ENCODE assay signal across 29 mouse cellular contexts in genomic region chrX:16867640-16868314, GRCm38 (mm10). TPM values are rescaled to one million over a fixed set of nuclear protein-coding genes. Genes with fewer than 3 reads are reported as not detected.
DNase-seq lines count a peak whose midpoint lies in the region; ATAC-seq lines count a peak whose summit lies in the region.
"Had no signal": no experiment of that assay in that cellular context is flagged by ENCODE, and none has a peak within 500 bp of the region (broad histone marks: within the 10 kb centered on the region; RNA-seq: fewer than 3 reads in every experiment).

No protein-coding gene starts in this region.

- no peaks in the 10 kb centered on the region for H3K9me3 ChIP-seq in hindbrain, embryonic 15.5 days
- no peaks in the 10 kb centered on the region for H3K9me3 ChIP-seq in hindbrain, embryonic 10.5 days
- no peaks in the 10 kb centered on the region for H3K9me3 ChIP-seq in midbrain, embryonic 14.5 days (ENCODE audit: control insufficient read depth, low read length)
- no peaks in the 10 kb centered on the region for H3K9me3 ChIP-seq in midbrain, embryonic 11.5 days (ENCODE audit: control insufficient read depth, low read length)
- H3K9me3 ChIP-seq: embryonic facial prominence, embryonic 13.5 days; hindbrain, embryonic 12.5 days; limb, embryonic 15.5 days had no signal

- H3K36me3 ChIP-seq in hindbrain, embryonic 15.5 days = no peaks in the 10 kb centered on the region
- H3K36me3 ChIP-seq in hindbrain, embryonic 10.5 days = no peaks in the 10 kb centered on the region
- no peaks in the 10 kb centered on the region for H3K36me3 ChIP-seq in midbrain, embryonic 14.5 days (ENCODE audit: control insufficient read depth, insufficient read depth, low read length)
- no peaks in the 10 kb centered on the region for H3K36me3 ChIP-seq in midbrain, embryonic 11.5 days (ENCODE audit: control insufficient read depth, insufficient read depth, low read length)
- H3K36me3 ChIP-seq: embryonic facial prominence, embryonic 13.5 days; hindbrain, embryonic 12.5 days; limb, embryonic 15.5 days had no signal

- DNase-seq in hindbrain, embryonic 10.5 days (ENCODE audit: low spot score) = no peak
- peak; percentile 46 for DNase-seq in midbrain, embryonic 14.5 days
- DNase-seq in midbrain, embryonic 11.5 days (ENCODE audit: low spot score, missing footprints) = no peak
- peak; percentile 27 to 41 for DNase-seq in right cerebral cortex, postnatal 10 days (ENCODE audit: low spot score in 2 of 2)
- no peak for DNase-seq in right cerebral cortex, postnatal 14 days
- no peak for DNase-seq in heart, postnatal 10 days
- DNase-seq: adrenal gland, adult 2 months; cerebellum, adult 8-10 months; cerebellum, postnatal 36 days; embryo, embryonic 11 days; gastrocnemius, postnatal 14 days; heart, adult 11 months; kidney, adult 9 months; kidney, postnatal 14 days; left cerebral cortex, postnatal 4 days; lung, embryonic 14.5 days had no signal

- no peaks in the 10 kb centered on the region for H3K4me1 ChIP-seq in hindbrain, embryonic 15.5 days (replicated peaks)
- H3K4me1 ChIP-seq in hindbrain, embryonic 10.5 days (replicated peaks) = no peaks in the 10 kb centered on the region
- no peaks in the 10 kb centered on the region for H3K4me1 ChIP-seq in midbrain, embryonic 14.5 days (ENCODE audit: control insufficient read depth, insufficient read depth, low read length)
- H3K4me1 ChIP-seq in midbrain, embryonic 11.5 days (ENCODE audit: control insufficient read depth, insufficient read depth, low read length) = no peaks in the 10 kb centered on the region
- H3K4me1 ChIP-seq: embryonic facial prominence, embryonic 13.5 days; hindbrain, embryonic 12.5 days; limb, embryonic 15.5 days had no signal

- intact Hi-C loops in heart, postnatal 10 days (cut with DNase I) = no loop called here

- no peak overlapping the region for H3K4me2 ChIP-seq in hindbrain, embryonic 15.5 days
- H3K4me2 ChIP-seq in midbrain, embryonic 14.5 days (ENCODE audit: low read length) = no peak overlapping the region
- H3K4me2 ChIP-seq in midbrain, embryonic 11.5 days = no peak overlapping the region
- H3K4me2 ChIP-seq: embryonic facial prominence, embryonic 13.5 days; heart, embryonic 11.5 days; hindbrain, embryonic 12.5 days; limb, embryonic 15.5 days; lung, embryonic 14.5 days had no signal

- ATAC-seq in hindbrain, embryonic 15.5 days (ENCODE audit: low FRiP score, low read depth) = 0 out of 2 replicates have a peak, but pooled peaks have one; percentile 68
- ATAC-seq in midbrain, embryonic 14.5 days (ENCODE audit: low FRiP score, low TSS enrichment) = no peak
- ATAC-seq in midbrain, embryonic 11.5 days (ENCODE audit: low FRiP score) = no peak
- ATAC-seq: intestine, embryonic 16.5 days had no signal

- H3K27me3 ChIP-seq in hindbrain, embryonic 15.5 days = no peaks in the 10 kb centered on the region
- no peaks in the 10 kb centered on the region for H3K27me3 ChIP-seq in hindbrain, embryonic 10.5 days (ENCODE audit: insufficient read depth, poor library complexity, severe bottlenecking)
- no peaks in the 10 kb centered on the region for H3K27me3 ChIP-seq in midbrain, embryonic 14.5 days (ENCODE audit: control insufficient read depth, insufficient read depth, low read length)
- H3K27me3 ChIP-seq in midbrain, embryonic 11.5 days (ENCODE audit: control insufficient read depth, insufficient read depth, low read length) = no peaks in the 10 kb centered on the region
- H3K27me3 ChIP-seq: embryonic facial prominence, embryonic 13.5 days; hindbrain, embryonic 12.5 days; limb, embryonic 15.5 days had no signal

- no peak overlapping the region for H3K4me3 ChIP-seq in hindbrain, embryonic 15.5 days
- H3K4me3 ChIP-seq in hindbrain, embryonic 10.5 days = no peak overlapping the region
- no peak overlapping the region for H3K4me3 ChIP-seq in midbrain, embryonic 14.5 days (replicated peaks; ENCODE audit: low read depth, low read length)
- no peak overlapping the region for H3K4me3 ChIP-seq in midbrain, embryonic 11.5 days (ENCODE audit: low read depth, low read length)
- H3K4me3 ChIP-seq: embryonic facial prominence, embryonic 13.5 days; erythroblast, embryonic 14.5 days; hindbrain, embryonic 12.5 days; limb, embryonic 15.5 days had no signal

- H3K27ac ChIP-seq in hindbrain, embryonic 15.5 days (replicated peaks) = 0 out of 2 replicates have a peak overlapping the region, but pooled peaks have one; percentile 42
- H3K27ac ChIP-seq in hindbrain, embryonic 10.5 days = no peak overlapping the region
- H3K27ac ChIP-seq in midbrain, embryonic 14.5 days (replicated peaks; ENCODE audit: low read depth, low read length) = no peak overlapping the region
- H3K27ac ChIP-seq in midbrain, embryonic 11.5 days (ENCODE audit: low read depth, low read length) = no peak overlapping the region
- H3K27ac ChIP-seq: embryonic facial prominence, embryonic 13.5 days; hindbrain, embryonic 12.5 days; limb, embryonic 15.5 days; liver, embryonic 14.5 days; stomach, postnatal 0 days had no signal

- H3K9ac ChIP-seq in hindbrain, embryonic 15.5 days = no peak overlapping the region
- no peak overlapping the region for H3K9ac ChIP-seq in midbrain, embryonic 14.5 days (replicated peaks; ENCODE audit: low read length)
- no peak overlapping the region for H3K9ac ChIP-seq in midbrain, embryonic 11.5 days (ENCODE audit: low read length)
- H3K9ac ChIP-seq: embryonic facial prominence, embryonic 13.5 days; hindbrain, embryonic 12.5 days; limb, embryonic 15.5 days; liver, embryonic 14.5 days; lung, embryonic 14.5 days had no signal

RNA-seq across cellular contexts. Expression of gene Ndp, which starts 43.8 kb away (rescaled TPM):
- 7.6 and 8.6 TPM in 2 replicates for polyA plus RNA-seq in hindbrain, embryonic 15.5 days (2015; fragmentation: Nextera tagmentation; extraction: Ambion mirVana)
- polyA plus RNA-seq in hindbrain, embryonic 10.5 days (2016; fragmentation: Nextera tagmentation; extraction: Ambion mirVana) = 3.3 and 7.8 TPM in 2 replicates
- 9.4 and 10.2 TPM in 2 replicates for polyA plus RNA-seq in midbrain, embryonic 14.5 days (2014; fragmentation: Nextera tagmentation; extraction: Ambion mirVana)
- 5.0 and 5.1 TPM in 2 replicates for polyA plus RNA-seq in midbrain, embryonic 11.5 days (2014; fragmentation: Nextera tagmentation; extraction: Ambion mirVana)
- under 1 TPM in 1 of 2 experiments, not detected in 1; 0.42 TPM for total RNA-seq in heart, postnatal 10 days (2021)
- total RNA-seq: adrenal gland, adult 2 months; megakaryocyte, adult 5-6 weeks; MEL; monocyte, adult 5-6 weeks had no signal
- polyA plus RNA-seq: adrenal gland, adult 2 months; C2C12; erythroblast, embryonic 14.5 days; liver, embryonic 14.5 days had no signal

RNA-seq across cellular contexts. Expression of gene Maob, which starts 50.6 kb away (rescaled TPM):
- 4.5 and 5.3 TPM in 2 replicates for polyA plus RNA-seq in hindbrain, embryonic 15.5 days (2015; fragmentation: Nextera tagmentation; extraction: Ambion mirVana)
- 4.1 and 5.7 TPM in 2 replicates for polyA plus RNA-seq in hindbrain, embryonic 10.5 days (2016; fragmentation: Nextera tagmentation; extraction: Ambion mirVana)
- 2.6 and 3.3 TPM in 2 replicates for polyA plus RNA-seq in midbrain, embryonic 14.5 days (2014; fragmentation: Nextera tagmentation; extraction: Ambion mirVana)
- 3.4 and 4.6 TPM in 2 replicates for polyA plus RNA-seq in midbrain, embryonic 11.5 days (2014; fragmentation: Nextera tagmentation; extraction: Ambion mirVana)
- total RNA-seq in heart, postnatal 10 days (2021) = 10 to 100 TPM in 1 of 2 experiments, 1 to 10 TPM in 1; 9.5 to 11.5 TPM
- total RNA-seq: MEL had no signal

Comparison
In these comparisons a context has a peak if more than half of its experiments do, and no peak if none do; other contexts are left out.
1. DNase-seq: peak in midbrain, embryonic 14.5 days (single experiment) and right cerebral cortex, postnatal 10 days (2 of 2); none in hindbrain, embryonic 10.5 days (single experiment), midbrain, embryonic 11.5 days (single experiment), right cerebral cortex, postnatal 14 days (single experiment) and heart, postnatal 10 days (0 of 2).